Mouse (Mus musculus) c-Kit-positive CD71-negative TER-119-negative erythroid progenitor cells, embryonic 14.5 days (primary cell): ENCODE data around the gene Psd.

Experiments
- DNase-seq: peaks from one replicate; pipeline ENCODE4 v3.0.0-alpha.2; 2013; ENCODE audit warnings: low read depth

Gene Psd

DNA sequence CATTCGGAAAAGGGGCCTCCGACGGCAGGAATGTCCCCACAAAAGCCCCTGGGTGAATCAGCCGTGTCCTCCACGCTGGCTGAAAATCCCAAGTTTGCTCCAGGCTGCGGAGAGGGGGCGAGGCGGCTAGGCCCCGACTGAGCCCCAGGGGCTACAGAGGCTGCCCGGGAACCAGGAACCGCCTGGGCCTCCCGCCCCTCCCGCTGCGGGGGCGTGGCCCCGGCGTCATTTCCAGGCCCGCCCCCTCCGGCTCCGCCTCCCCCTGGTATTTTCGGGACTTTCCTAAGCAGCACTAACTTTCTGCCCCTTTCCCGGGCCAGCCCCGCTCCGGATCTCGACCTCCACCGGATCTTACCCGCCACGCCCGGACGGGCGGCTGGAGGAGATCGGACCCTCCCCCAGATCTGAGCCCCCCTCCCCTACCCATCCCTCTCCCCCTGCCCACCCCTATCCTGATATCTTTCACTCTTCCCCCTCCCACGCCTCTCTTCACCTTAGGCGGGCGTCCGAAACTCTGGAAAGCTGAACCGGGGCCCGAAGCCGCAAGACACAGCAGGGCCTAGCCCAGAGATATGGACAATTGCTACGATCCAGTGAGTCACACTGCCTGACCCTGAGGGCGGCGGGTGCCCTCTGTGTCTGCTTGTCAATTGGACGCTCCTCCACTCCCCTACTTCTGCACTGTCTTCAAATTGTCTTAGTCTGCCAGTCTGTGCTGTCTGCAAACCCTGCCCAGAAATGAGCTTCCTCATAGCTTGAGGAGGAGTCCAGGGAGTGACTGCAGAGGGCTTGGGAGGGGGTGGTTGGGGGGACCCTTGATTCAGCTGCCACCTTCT lies 21.3 kb downstream of the Psd start:
- peak; percentile 87 for DNase-seq

DNA sequence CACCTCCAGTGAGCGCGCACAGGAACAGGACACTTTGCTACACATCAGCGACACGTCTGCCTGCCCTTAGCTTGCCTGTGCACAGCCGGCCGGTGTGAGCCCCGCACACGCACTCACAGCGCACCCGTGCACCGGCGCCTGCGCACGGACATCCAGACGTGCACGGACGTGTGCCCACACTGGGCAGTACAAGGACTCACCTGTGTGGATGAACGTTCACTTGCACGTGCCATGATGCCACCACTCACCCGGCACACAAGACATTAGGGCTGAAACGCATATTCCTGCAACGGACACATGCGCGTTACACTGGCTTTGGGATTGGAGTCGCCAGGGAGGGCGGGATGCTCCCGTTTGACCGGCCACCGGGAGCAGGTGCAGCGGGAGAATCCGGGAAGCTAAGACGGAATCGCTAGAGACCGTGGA lies 22.0 kb downstream of the Psd start:
- no peak for DNase-seq

DNA sequence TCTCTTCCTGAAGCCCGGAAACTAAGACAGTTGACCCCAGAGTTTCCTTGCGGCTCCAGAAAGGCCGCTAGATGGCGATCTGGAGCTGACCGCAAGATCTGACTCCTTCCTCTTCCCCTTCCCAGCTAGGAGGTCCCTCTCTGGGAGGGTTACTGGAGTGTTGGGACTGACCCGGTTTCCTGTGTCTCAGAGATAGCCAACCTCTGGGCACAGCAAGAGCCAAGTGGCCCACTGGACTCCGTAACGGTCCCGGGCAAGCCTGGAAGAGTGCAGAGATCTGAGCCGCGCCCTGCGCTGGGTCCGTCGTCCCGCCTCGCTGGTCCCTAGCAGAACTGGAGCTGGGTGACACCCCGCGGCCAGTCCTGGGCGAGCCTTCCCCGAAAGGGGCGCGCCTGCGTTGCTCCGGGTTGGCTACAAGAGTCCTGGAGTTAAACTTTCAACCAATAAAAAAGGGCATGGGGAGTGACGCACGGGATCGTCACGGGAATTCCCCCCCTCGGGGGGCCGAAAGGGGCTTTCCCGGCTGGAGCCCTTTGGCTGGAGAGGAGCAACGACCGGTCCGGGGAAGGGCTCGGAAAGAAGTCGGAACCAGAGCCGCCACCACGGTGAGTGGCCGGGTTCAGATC lies 22.6 kb downstream of the Psd start, which contains the start of gene Nfkb2:
TSS of gene Nfkb2 (plus strand) at position 105 of the 626 bp plus-strand sequence.
- peak; percentile 86 for DNase-seq

DNA sequence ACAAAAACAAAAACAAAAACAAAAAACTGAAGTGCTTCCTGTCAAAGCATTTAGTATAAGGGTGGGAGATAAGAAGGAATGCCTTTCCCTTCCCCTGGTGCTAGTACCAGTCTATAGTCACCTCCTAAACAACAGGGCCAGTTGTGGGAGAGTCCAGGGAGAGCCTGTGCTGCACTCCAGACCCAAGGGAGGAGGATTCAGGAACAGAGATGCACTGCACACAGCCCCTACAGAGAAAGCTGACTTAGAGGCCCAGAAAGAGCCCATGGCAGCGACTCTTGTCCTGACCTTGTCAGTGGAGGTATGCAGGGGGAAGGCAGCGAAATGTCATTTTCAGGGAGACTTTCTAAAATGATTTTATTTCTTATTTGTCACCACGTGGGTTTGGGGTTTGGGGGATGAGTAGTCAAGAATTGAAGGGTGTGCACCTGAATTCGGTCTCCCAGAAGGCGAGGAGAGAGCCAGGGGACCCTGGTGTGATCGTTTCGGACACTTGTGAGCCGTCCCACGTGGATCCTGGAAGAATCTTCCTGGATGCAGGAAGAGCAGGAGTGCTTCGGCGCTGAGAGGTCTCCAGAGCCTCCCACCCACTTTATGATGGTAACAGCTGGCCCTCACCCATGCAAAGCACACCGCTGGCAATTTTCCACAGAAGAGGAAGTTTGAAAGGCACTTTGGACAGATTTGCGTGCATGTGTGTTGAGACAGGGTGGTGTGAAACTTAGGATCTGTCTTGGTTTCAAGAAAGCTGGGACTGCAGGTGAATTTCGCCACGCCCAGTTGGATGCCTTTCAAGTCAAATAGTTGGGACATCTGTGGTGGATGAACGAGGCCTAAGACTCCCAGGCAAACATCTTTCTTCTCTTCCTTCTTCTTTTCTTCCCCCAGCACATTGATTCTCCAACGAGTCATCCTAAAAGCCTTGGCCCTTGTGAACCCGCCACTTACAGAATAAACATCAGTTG lies 23.4 kb downstream of the Psd start:
- no peak for DNase-seq

DNA sequence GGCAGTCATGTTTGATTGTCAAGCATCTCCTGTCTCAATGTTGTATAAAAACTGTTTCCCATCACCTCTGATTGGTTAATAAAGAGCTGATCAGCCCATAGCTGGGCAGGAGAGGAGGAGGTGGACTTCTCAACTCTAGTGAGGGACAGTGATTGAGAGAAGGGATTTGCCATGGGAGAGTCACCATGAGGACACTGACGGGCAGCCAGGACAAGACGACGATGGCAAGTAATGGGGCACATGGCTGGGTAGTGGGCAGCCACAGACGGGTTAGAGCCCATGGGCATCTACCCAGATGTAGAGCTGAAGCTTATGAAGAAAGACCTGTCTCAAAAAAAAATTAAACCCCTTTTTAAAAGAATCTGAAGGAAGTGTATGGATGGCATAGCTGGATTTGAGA lies 24.4 kb downstream of the Psd start:
- DNase-seq, result no peak

DNA sequence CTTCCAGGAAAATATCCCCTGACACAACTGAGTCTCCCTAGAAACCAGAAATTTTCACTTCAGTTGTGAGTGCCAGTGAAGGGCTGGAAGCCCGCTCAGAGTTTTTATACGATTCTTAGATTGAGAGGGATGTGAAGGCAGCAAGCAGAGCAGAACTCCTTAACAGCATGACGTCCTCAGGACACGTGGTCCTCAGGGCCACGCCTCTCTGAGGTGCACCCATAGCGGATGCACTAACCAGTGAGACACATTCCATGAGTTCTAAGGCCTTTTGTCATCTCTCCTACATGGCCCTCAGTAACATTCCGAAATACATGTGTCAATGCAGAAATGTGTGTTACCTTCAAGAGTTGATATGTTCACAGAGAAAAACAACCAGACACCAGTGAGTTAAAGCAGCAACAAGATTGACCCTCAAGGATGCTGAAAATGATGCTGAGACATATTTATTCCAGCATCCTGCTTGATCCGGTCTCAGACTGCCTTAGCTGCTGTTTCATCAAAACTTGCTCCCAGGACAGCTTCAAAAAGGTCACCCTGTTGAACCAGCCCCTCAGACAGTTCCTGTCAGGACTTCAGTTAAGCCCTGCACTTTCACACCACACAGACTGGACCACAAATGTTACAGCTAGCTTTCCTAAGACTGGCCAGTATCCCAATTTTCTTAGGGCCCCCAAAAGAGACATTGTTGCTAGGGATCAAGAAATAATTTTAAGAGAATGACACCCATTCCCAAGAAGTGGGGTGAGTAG lies 26.5 kb downstream of the Psd start:
- DNase-seq, result no peak

DNA sequence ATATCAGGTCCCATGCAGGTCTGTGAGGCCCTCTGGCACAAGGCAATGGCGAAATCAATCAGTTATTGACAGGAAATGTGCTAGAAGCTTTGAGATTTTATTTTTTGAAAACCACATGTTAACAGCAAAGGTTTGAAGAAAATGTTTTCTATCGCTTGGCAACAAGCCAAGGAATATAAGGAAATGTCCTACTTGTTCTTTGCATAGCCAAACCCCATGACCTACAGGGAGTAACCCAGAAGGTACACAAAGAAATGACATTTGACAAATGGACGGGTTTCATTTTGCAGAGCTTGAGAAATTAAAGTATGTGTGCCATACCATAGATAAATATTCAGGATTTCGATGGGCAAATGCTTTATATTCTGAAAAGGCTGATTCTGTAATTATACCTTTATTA lies 30.0 kb downstream of the Psd start:
- DNase-seq, result no peak

DNA sequence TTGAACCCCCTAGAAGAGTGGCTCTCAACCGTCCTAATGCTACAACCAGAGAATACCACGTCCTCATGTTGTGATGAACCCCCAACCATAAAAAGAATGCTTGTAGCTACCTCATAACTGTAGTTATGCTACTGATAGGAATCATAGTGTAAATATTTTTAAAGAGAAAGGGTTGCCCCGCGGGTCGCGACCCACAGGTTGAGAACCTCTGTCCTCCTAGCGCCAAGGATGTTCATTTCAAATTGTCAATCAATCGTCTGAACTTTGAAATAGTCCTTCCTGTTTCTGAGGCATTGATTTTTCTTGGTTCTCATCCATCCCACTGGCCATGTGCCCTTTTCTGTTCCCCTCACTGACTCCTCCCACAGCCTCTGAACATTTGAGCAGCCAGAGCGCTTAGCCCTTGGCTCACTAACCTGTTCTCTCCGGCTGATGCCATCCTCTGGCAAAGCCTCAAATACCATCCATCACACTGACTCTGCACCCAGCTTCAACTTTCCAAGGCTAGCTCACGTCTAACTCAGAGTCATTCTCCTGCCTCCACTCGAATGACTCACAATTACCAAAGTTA lies 36.3 kb downstream of the Psd start:
- no peak for DNase-seq

DNA sequence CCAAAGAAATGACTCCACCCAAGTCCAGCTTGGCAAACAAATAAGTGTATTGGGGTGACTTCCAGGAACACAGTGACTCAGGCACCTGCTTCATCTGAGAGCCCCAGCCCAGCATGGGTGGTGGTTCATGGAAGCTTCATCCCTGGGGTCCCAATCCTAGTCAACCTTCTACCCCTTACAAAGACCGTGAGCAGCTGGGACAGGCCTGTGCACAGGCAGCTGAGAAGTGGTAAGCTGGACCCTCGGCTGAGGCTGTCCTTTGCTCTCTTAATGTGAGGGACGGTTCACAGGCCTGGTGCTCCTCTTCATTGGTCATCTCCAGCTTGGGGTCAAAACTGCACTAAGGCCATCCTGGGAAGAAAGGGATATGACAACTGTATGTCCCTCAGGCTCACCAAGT lies 39.4 kb downstream of the Psd start:
- no peak for DNase-seq

DNA sequence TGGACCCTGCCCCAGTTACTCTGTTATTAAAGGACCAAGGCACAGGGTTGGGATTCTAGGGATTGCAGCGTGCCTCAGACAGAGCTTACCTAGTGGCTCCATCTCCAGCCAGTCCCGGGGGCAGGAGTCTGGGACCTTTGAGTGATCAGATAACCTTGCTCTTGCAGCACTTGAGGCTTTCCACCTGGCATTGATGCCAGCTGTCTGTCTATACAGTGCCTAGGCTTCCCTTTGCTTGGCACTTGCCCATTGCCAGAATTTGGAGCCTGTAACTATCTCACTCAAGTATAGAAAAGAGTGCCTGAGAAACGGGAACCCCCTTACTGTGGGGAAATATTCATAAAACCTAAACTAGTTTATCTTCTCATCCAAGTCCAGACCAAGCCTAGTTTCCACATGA lies 40.0 kb downstream of the Psd start:
- no peak for DNase-seq

DNA sequence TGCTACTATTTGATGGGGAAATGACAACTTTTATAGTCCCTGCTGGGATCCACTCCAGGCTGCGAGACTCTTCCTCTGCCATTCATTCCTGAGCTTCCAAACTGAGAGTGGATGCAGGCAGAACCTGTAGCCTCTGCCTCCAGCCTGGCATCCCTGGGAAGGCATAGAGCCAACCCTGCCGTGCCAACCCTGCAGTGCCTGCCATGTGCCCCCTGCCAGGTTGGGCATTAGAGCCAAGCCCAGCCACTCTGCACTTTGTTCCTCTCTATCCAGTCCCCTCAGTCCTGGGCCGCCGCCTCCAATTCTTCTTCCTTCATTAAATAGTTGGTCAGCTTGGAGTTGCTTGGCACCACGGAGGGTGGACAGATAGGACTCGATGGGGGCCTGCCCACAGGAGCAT lies 40.9 kb downstream of the Psd start:
- DNase-seq, result no peak

DNA sequence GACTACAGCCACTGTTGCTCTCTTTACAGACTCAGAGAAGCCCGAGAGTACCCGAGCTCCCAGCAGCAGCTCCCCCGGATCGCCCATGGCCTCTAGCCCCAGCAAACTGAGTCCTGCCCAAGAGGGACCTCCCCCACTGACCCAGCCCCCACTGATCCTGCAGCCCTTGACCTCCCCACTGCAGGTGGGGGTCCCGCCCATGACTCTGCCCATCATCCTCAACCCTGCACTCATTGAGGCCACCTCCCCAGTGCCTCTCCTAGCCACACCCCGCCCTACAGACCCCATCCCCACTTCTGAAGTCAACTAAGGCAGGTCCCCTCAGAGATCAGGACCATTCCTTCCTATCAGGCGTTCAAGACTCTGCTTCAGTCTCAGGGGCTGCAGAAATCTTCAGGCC lies 41.3 kb downstream of the Psd start:
- DNase-seq, result no peak

DNA sequence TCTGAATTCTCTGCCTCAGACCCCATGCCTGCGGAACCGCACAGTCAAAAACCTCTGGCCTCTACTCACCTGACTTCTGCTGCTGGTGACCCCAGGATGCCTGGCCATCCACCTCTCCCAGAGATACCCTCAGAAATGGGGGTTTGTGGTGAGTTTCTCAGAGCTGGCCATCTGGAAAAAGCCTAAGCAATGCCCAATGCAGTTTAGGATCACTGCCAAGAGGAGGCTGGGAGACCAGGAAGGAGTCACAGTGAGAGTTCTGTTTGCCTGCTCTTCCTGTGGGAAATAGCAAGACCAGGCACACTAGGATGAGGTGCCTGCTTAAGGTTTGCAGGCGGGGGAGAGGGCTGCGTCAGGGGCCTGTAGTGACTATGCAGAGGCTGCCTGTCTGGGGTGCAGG lies 42.3 kb downstream of the Psd start:
- DNase-seq, result no peak

DNA sequence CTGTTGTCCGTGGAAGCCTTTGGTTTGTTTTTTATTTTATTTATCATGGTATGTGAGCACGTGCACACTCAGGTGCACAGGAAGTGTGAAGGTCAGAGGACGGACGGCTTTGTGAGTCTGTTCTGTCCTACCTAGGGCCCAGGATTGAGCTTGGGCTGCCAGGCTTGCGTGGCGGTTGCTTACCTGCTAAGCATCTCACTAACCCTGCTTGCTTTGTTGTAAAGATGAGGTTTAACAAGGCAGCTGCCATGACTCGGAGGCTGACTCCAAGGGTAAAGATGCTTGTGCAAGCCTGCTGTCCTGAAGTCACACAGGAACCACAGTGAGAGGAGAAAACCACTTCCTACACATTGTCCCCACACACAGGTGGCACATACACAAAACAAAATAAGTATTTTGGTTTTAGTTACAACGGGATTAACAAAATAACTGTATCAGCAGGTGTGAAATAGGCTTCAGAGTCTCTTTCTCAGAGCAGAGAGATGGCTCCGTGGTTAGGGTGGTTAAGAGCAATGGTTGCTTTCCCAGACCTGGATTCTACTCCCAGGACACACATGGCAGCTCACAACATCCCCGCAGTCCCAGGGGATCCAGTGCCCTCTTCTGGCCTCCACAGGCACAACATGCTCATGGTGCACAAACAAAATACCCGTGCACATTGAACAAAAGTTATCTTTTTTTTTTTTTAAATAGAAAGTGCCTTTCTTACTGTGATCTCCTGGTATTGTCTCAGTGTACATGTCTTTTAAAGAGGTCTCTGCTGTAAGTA lies 44.7 kb downstream of the Psd start:
- no peak for DNase-seq

DNA sequence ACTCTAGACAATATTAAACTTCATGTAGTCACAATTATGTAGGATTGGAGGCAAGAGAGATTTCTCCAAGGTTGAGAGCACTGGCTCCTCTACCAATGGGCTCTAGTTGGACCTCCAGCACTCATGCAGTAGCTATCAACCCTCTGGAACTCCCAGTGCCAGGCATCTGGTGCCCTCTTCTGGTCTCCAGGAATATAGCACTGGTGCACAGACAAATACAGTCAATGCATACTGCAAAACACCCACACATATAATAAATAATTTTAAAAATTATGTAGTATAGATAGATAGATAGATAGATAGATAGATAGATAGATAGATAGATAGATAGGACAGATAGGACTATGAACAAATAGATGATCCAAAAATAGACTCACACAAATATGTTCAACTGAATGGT lies 51.6 kb downstream of the Psd start:
- DNase-seq, result peak; percentile 10

DNA sequence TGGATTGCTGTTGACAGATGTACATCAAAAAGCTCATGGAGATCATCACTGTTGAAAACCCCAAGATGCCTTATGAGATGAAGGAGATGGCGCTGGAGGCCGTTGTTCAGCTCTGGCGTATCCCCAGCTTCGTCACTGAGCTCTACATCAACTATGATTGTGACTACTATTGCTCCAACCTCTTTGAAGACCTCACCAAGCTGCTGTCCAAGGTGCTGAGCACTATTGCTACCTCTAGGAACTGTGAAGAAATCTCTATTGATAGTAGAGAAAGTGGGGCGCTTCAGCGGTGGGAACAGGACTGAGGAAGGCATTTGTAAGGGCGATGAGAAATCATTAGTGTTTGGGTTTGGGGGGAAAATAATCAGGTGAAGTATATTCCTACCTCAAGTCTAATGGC lies 62.2 kb downstream of the Psd start:
- no peak for DNase-seq
